Mouse (Mus musculus): ENCODE measurements around the gene Rgs3. TPM values are rescaled to one million over a fixed set of nuclear protein-coding genes. Genes with fewer than 3 reads are reported as not detected.

Rgs3 gene
- polyA plus RNA-seq, 1 experiment from 2014 or later: 33.6 TPM

GRCm38 (mm10) chr4:62730861-62731260 is 171.2 kb downstream of the Rgs3 start:
- no peak for ATAC-seq (replicated peaks; ENCODE audit: low FRiP score)
- H3K4me3 ChIP-seq (ENCODE audit: low read depth, low read length): no peak overlapping the region
- no peaks in the 10 kb centered on the region; the same call in 1 of the 2 replicates for H3K27me3 ChIP-seq (ENCODE audit: control insufficient read depth, insufficient read depth, low read length)
- H3K27ac ChIP-seq (ENCODE audit: low read depth, low read length): no peak overlapping the region
- H3K4me1 ChIP-seq (replicated peaks; ENCODE audit: control insufficient read depth, insufficient read depth, low read length): no peaks in the 10 kb centered on the region
- WGBS: 88% methylated on average over 3 of the region's 3 CpGs
- H3K36me3 ChIP-seq (ENCODE audit: control insufficient read depth, insufficient read depth, low read length): no peaks in the 10 kb centered on the region
- no peaks in the 10 kb centered on the region for H3K9me3 ChIP-seq (ENCODE audit: control insufficient read depth, low read length)
- no peak overlapping the region for H3K4me2 ChIP-seq (ENCODE audit: low read depth, low read length, severe bottlenecking)
- H3K9ac ChIP-seq (ENCODE audit: low read length): no peak overlapping the region
- no peak for DNase-seq (ENCODE audit: low spot score)

DNA sequence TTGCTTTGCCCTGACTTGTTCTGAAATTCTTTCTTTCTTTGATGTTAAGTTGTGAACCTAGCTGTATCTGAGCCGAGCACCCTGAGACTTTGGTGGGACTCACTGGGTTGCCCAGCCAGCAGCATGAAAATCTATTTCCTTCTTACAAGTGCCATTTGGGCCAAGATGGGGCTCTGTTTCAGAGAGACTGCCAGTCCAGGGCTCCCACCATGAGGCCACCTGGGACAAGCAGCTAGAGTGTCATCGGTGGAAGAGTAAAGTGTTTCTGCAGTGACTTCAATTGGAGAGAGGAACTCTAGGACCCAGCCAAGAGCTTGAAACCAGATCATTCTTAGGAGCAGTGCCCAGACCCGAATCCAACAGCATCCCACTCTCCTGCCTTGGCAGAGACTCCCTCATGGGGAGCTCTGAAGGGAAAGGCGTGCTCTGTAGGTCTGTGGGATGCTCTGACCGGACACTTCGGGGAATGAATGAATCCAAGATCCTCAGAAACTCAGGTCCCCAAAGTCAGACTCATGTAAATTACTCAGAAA is 171.9 kb downstream of the Rgs3 start:
- no peak for ATAC-seq (replicated peaks; ENCODE audit: low FRiP score)
- Histone ChIP-seq H3K9me3 (ENCODE audit: control insufficient read depth, low read length) (no peaks in the 10 kb centered on the region), H3K27me3 (ENCODE audit: control insufficient read depth, insufficient read depth, low read length) (no peaks in the 10 kb centered on the region; the same call in 1 of the 2 replicates), H3K27ac (ENCODE audit: low read depth, low read length) (no peak overlapping the region), H3K4me1 (replicated peaks; ENCODE audit: control insufficient read depth, insufficient read depth, low read length) (no peaks in the 10 kb centered on the region), H3K4me3 (ENCODE audit: low read depth, low read length) (no peak overlapping the region), H3K9ac (ENCODE audit: low read length) (no peak overlapping the region), H3K4me2 (ENCODE audit: low read depth, low read length, severe bottlenecking) (no peak overlapping the region), H3K36me3 (ENCODE audit: control insufficient read depth, insufficient read depth, low read length) (no peaks in the 10 kb centered on the region)
- WGBS: 87% methylated on average over 6 of the region's 6 CpGs
- no peak for DNase-seq (ENCODE audit: low spot score)

DNA sequence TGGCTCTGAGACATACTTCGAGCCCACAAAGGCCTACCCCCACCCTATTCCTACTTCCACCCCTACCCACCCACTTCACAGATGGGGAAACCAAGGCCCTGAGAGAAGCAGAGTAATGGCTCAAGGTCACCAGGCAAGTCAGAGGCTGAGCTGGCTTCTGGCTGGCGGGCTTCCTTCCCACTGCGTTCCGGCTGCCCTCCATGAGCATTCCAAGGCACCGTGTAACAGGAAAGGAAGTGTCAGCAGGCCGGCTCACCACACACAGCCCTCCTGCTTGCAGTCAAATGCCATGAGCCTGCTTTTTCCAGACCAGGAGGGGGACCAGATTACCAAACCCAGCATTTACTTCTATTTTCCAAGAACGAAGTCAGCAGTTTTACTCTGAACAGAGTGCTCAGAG is 172.4 kb downstream of the Rgs3 start:
- WGBS: 82% methylated on average over 7 of the region's 7 CpGs

DNA sequence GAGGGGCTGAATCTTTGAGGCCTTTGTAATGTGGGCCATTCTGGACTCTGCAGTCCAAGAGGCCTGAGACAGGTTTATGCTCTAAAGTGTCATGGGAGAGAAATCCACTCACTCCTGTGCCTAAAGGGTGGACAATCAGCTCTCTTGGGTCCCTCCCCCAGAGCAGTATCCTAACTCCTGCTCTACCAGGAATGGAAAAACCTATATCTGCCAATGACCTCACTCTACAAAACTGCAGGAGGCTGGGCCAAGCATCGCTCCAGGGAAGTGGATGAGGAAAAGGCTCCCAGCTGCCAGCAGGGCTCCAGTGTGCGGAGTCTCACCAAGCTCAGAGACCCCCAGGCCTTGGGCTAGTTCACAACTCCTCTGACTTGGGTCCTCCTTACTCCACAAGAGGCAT is 173.2 kb downstream of the Rgs3 start:
- Histone ChIP-seq H3K9me3 (ENCODE audit: control insufficient read depth, low read length) (no peaks in the 10 kb centered on the region), H3K36me3 (ENCODE audit: control insufficient read depth, insufficient read depth, low read length) (no peaks in the 10 kb centered on the region), H3K4me1 (replicated peaks; ENCODE audit: control insufficient read depth, insufficient read depth, low read length) (no peaks in the 10 kb centered on the region), H3K27me3 (ENCODE audit: control insufficient read depth, insufficient read depth, low read length) (no peaks in the 10 kb centered on the region; the same call in 1 of the 2 replicates), H3K27ac (ENCODE audit: low read depth, low read length) (no peak overlapping the region), H3K9ac (ENCODE audit: low read length) (no peak overlapping the region), H3K4me2 (ENCODE audit: low read depth, low read length, severe bottlenecking) (no peak overlapping the region), H3K4me3 (ENCODE audit: low read depth, low read length) (no peak overlapping the region)
- WGBS: 50% methylated on average over 2 of the region's 2 CpGs
- DNase-seq (ENCODE audit: low spot score) (no peak), ATAC-seq (replicated peaks; ENCODE audit: low FRiP score) (no peak)

More for the DNA sequence above, 172.4 kb downstream of the Rgs3 start:
- Histone ChIP-seq H3K4me2 (ENCODE audit: low read depth, low read length, severe bottlenecking) (no peak overlapping the region), H3K27me3 (ENCODE audit: control insufficient read depth, insufficient read depth, low read length) (no peaks in the 10 kb centered on the region; the same call in 1 of the 2 replicates), H3K9ac (ENCODE audit: low read length) (no peak overlapping the region), H3K27ac (ENCODE audit: low read depth, low read length) (no peak overlapping the region), H3K4me3 (ENCODE audit: low read depth, low read length) (no peak overlapping the region), H3K9me3 (ENCODE audit: control insufficient read depth, low read length) (no peaks in the 10 kb centered on the region), H3K4me1 (replicated peaks; ENCODE audit: control insufficient read depth, insufficient read depth, low read length) (no peaks in the 10 kb centered on the region), H3K36me3 (ENCODE audit: control insufficient read depth, insufficient read depth, low read length) (no peaks in the 10 kb centered on the region)
- DNase-seq (ENCODE audit: low spot score) (no peak), ATAC-seq (replicated peaks; ENCODE audit: low FRiP score) (no peak)

DNA sequence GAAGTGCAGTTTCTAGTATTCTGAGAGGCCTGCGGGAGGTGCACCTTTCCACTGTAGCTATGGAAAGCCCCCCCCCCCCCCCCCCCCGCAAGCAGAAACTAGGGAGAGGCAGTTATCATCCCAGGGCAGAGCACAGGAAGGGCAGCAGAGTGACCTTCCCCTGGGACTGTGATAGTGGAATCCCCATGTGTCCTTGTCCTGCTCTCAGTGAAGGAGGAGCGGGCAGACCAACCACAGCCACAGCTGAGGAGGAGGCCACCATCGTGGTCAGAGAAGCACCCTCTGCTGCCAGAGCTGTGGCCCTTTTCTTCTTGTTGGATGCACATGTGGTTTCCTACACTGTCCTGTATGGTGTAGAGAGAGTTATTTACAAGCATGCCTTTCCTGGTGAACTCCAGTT is 174.3 kb downstream of the Rgs3 start:
- ATAC-seq (replicated peaks; ENCODE audit: low FRiP score) (no peak), DNase-seq (ENCODE audit: low spot score) (no peak)
- Histone ChIP-seq H3K9ac (ENCODE audit: low read length) (no peak overlapping the region), H3K36me3 (ENCODE audit: control insufficient read depth, insufficient read depth, low read length) (no peaks in the 10 kb centered on the region), H3K4me3 (ENCODE audit: low read depth, low read length) (no peak overlapping the region), H3K9me3 (ENCODE audit: control insufficient read depth, low read length) (no peaks in the 10 kb centered on the region), H3K4me1 (replicated peaks; ENCODE audit: control insufficient read depth, insufficient read depth, low read length) (no peaks in the 10 kb centered on the region), H3K27me3 (ENCODE audit: control insufficient read depth, insufficient read depth, low read length) (no peaks in the 10 kb centered on the region; the same call in 1 of the 2 replicates), H3K27ac (ENCODE audit: low read depth, low read length) (no peak overlapping the region), H3K4me2 (ENCODE audit: low read depth, low read length, severe bottlenecking) (no peak overlapping the region)
- WGBS: 85% methylated on average over 3 of the region's 4 CpGs

- Histone ChIP-seq H3K27me3 (ENCODE audit: control insufficient read depth, insufficient read depth, low read length) (no peaks in the 10 kb centered on the region; the same call in 1 of the 2 replicates), H3K9ac (ENCODE audit: low read length) (no peak overlapping the region), H3K4me1 (replicated peaks; ENCODE audit: control insufficient read depth, insufficient read depth, low read length) (no peaks in the 10 kb centered on the region), H3K4me2 (ENCODE audit: low read depth, low read length, severe bottlenecking) (no peak overlapping the region), H3K4me3 (ENCODE audit: low read depth, low read length) (no peak overlapping the region), H3K36me3 (ENCODE audit: control insufficient read depth, insufficient read depth, low read length) (no peaks in the 10 kb centered on the region), H3K27ac (ENCODE audit: low read depth, low read length) (no peak overlapping the region), H3K9me3 (ENCODE audit: control insufficient read depth, low read length) (no peaks in the 10 kb centered on the region)
- WGBS: 80% methylated on average over 8 of the region's 8 CpGs
- ATAC-seq (replicated peaks; ENCODE audit: low FRiP score): no peak
- no peak for DNase-seq (ENCODE audit: low spot score)
Measured at GRCm38 (mm10) chr4:62735291-62735690, 175.6 kb downstream of the Rgs3 start.

- Histone ChIP-seq H3K4me3 (ENCODE audit: low read depth, low read length) (no peak overlapping the region), H3K27me3 (ENCODE audit: control insufficient read depth, insufficient read depth, low read length) (no peaks in the 10 kb centered on the region; the same call in 1 of the 2 replicates), H3K9me3 (ENCODE audit: control insufficient read depth, low read length) (no peaks in the 10 kb centered on the region), H3K4me1 (replicated peaks; ENCODE audit: control insufficient read depth, insufficient read depth, low read length) (no peaks in the 10 kb centered on the region), H3K9ac (ENCODE audit: low read length) (no peak overlapping the region), H3K4me2 (ENCODE audit: low read depth, low read length, severe bottlenecking) (no peak overlapping the region), H3K36me3 (ENCODE audit: control insufficient read depth, insufficient read depth, low read length) (no peaks in the 10 kb centered on the region), H3K27ac (ENCODE audit: low read depth, low read length) (no peak overlapping the region)
- ATAC-seq (replicated peaks; ENCODE audit: low FRiP score): no peak
- WGBS: 76% methylated on average over 9 of the region's 9 CpGs
- DNase-seq (ENCODE audit: low spot score): no peak
Measured at GRCm38 (mm10) chr4:62735878-62736277, 176.2 kb downstream of the Rgs3 start.

DNA sequence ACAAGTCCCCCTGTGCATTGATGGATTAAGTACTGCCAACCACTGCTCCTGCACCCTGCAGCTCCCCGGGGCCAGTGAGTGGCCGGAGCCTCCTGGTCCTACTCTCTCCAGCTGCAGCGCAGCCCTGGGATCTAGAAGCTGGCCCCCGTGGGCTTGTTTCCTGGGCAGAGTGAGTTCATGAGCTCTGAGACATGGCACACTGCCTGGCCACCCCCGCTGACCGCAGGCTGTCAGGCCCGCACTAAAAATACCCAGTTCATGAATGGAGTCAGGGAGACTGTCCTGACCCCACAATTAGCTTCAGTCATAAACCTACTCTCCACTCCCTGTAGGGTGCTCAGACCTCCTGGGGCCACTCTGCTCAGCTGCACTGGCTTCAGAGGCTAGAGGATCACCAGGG is 176.8 kb downstream of the Rgs3 start:
- no peaks in the 10 kb centered on the region; the same call in 1 of the 2 replicates for H3K4me1 ChIP-seq (replicated peaks; ENCODE audit: control insufficient read depth, insufficient read depth, low read length)
- no peak for ATAC-seq (replicated peaks; ENCODE audit: low FRiP score)
- no peak overlapping the region; the same call in 1 of the 2 replicates for H3K9ac ChIP-seq (ENCODE audit: low read length)
- no peak overlapping the region for H3K4me3 ChIP-seq (ENCODE audit: low read depth, low read length)
- H3K27me3 ChIP-seq (ENCODE audit: control insufficient read depth, insufficient read depth, low read length): no peaks in the 10 kb centered on the region; the same call in 1 of the 2 replicates
- WGBS: 69% methylated on average over 7 of the region's 7 CpGs
- no peak overlapping the region for H3K4me2 ChIP-seq (ENCODE audit: low read depth, low read length, severe bottlenecking)
- H3K27ac ChIP-seq (ENCODE audit: low read depth, low read length): no peak overlapping the region
- no peaks in the 10 kb centered on the region for H3K36me3 ChIP-seq (ENCODE audit: control insufficient read depth, insufficient read depth, low read length)
- H3K9me3 ChIP-seq (ENCODE audit: control insufficient read depth, low read length): no peaks in the 10 kb centered on the region
- no peak for DNase-seq (ENCODE audit: low spot score)

GRCm38 (mm10) chr4:62736904-62737303 is 177.3 kb downstream of the Rgs3 start:
- Histone ChIP-seq H3K9me3 (ENCODE audit: control insufficient read depth, low read length) (no peaks in the 10 kb centered on the region), H3K4me3 (ENCODE audit: low read depth, low read length) (no peak overlapping the region), H3K4me2 (ENCODE audit: low read depth, low read length, severe bottlenecking) (no peak overlapping the region), H3K36me3 (ENCODE audit: control insufficient read depth, insufficient read depth, low read length) (no peaks in the 10 kb centered on the region), H3K4me1 (replicated peaks; ENCODE audit: control insufficient read depth, insufficient read depth, low read length) (no peaks in the 10 kb centered on the region; the same call in 1 of the 2 replicates), H3K27me3 (ENCODE audit: control insufficient read depth, insufficient read depth, low read length) (no peaks in the 10 kb centered on the region; the same call in 1 of the 2 replicates), H3K27ac (ENCODE audit: low read depth, low read length) (no peak overlapping the region), H3K9ac (ENCODE audit: low read length) (no peak overlapping the region)
- WGBS: 89% methylated on average over 3 of the region's 3 CpGs
- no peak for DNase-seq (ENCODE audit: low spot score)
- ATAC-seq (replicated peaks; ENCODE audit: low FRiP score): no peak
